Mouse (Mus musculus) olfactory bulb, adult 2 months (tissue): ENCODE measurements around the gene Slc27a1.

Source experiments
- CTCF ChIP-seq: fragments of 200-500 bp; IDR thresholded peaks from 2 replicates; pipeline ENCODE4 v1.5.1; 2012; ENCODE audit warnings: low read depth, mild to moderate bottlenecking, low read length, moderate library complexity; ENCODE audit not compliant: insufficient read depth
- POLR2A ChIP-seq: fragments of 200-500 bp; IDR thresholded peaks from 2 replicates; pipeline ENCODE4 v1.6.1; 2012; ENCODE audit warnings: mild to moderate bottlenecking, low read depth, low read length, moderate library complexity; ENCODE audit not compliant: insufficient read depth

GRCm38 (mm10) chr8:71601939-71602665 is 33.4 kb downstream of the Slc27a1 start:
- no peak for TF ChIP-seq POLR2A
- TF ChIP-seq CTCF = no peak
